In the genomic region with DNA sequence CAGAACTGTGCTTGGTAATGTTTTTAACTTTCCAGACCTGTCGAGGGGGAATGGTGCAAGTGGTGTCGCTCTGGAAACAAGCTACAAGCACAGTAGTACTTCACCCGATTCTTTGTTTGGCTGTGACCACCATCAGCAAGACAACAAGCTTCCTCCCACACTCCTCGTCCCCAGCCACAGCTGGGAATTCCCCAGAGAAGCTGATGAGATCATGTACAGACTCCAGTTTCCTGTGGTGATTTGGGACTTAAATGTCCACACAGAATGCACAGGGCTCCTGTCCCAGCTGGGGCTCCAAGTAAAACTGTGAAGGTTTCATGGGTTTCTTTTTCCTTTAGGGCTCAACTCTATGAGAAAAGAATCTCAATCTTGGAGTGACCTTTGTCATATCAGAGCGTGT, we compare ENCODE assay signal across 13 mouse cellular contexts. TPM values are rescaled to one million over a fixed set of nuclear protein-coding genes. Genes with fewer than 3 reads are reported as not detected.
DNase-seq lines count a peak whose midpoint lies in the region; ATAC-seq and TF ChIP-seq lines count a peak whose summit lies in the region.
"Had no signal": no experiment of that assay in that cellular context is flagged by ENCODE, and none has a peak within 500 bp of the region (broad histone marks: within the 10 kb centered on the region; RNA-seq: fewer than 3 reads in every experiment).

No protein-coding gene starts in this region.

- H3K27ac ChIP-seq in heart, embryonic 11.5 days (ENCODE audit: low read depth, low read length) = no peak overlapping the region
- H3K27ac ChIP-seq in intestine, embryonic 15.5 days = peak overlapping the region; percentile 17; the same call in 1 of the 2 replicates
- H3K27ac ChIP-seq in cerebellum, adult 2 months (ENCODE audit: insufficient read depth, low read length) = no peak overlapping the region
- H3K27ac ChIP-seq: forebrain, embryonic 12.5 days; hindbrain, postnatal 0 days; limb, embryonic 13.5 days had no signal

- no peak overlapping the region for H3K4me3 ChIP-seq in heart, embryonic 11.5 days (ENCODE audit: low read depth, low read length)
- no peak overlapping the region for H3K4me3 ChIP-seq in intestine, embryonic 15.5 days (replicated peaks)
- no peak overlapping the region for H3K4me3 ChIP-seq in cerebellum, adult 2 months (replicated peaks; ENCODE audit: insufficient read depth, low read depth, low read length)
- H3K4me3 ChIP-seq: forebrain, embryonic 12.5 days; limb, embryonic 13.5 days had no signal

- no peak for TF ChIP-seq CTCF in cerebellum, adult 2 months (IDR thresholded peaks at IDR 0.05; ENCODE audit: borderline replicate concordance, insufficient read depth, low read depth, low read length)

- DNase-seq in heart, adult 11 months = peak; percentile 98
- DNase-seq in gastrocnemius, adult 8-10 months (ENCODE audit: low spot score in 2 of 2) = peak; percentile 8 to 16
- peak; percentile 43 for DNase-seq in lung, postnatal 25 days (ENCODE audit: low spot score)
- DNase-seq in cerebellum, adult 11-12 months = no peak
- DNase-seq in retina, embryonic 14.5 days (ENCODE audit: low spot score) = no peak
- DNase-seq in cerebellum, adult 2 months = no peak
- DNase-seq: cerebellum, postnatal 36 days had no signal

- no peaks in the 10 kb centered on the region for H3K36me3 ChIP-seq in heart, embryonic 11.5 days (ENCODE audit: control insufficient read depth, insufficient read depth, low read length)
- H3K36me3 ChIP-seq in intestine, embryonic 15.5 days = no peaks in the 10 kb centered on the region
- H3K36me3 ChIP-seq: forebrain, embryonic 12.5 days; limb, embryonic 13.5 days had no signal

- TF ChIP-seq POLR2A in cerebellum, adult 2 months (IDR thresholded peaks at IDR 0.05; ENCODE audit: borderline replicate concordance, insufficient read depth, low read length) = no peak

- WGBS in heart, embryonic 11.5 days (ENCODE audit: insufficient replicate concordance) = 51% methylated on average over 5 of the region's 5 CpGs
- WGBS in intestine, embryonic 15.5 days = 39% methylated on average over 5 of the region's 5 CpGs
- WGBS in cerebellum, adult 2 months = 55% methylated on average over 5 of the region's 5 CpGs

- H3K27me3 ChIP-seq in heart, embryonic 11.5 days (ENCODE audit: control insufficient read depth, insufficient read depth, low read length) = no peaks in the 10 kb centered on the region
- no peaks in the 10 kb centered on the region for H3K27me3 ChIP-seq in intestine, embryonic 15.5 days (replicated peaks)
- no peaks in the 10 kb centered on the region for H3K27me3 ChIP-seq in cerebellum, adult 2 months (ENCODE audit: control insufficient read depth, insufficient read depth, low read length)
- H3K27me3 ChIP-seq: forebrain, embryonic 12.5 days; limb, embryonic 13.5 days had no signal

- no peaks in the 10 kb centered on the region for H3K9me3 ChIP-seq in heart, embryonic 11.5 days (replicated peaks; ENCODE audit: control insufficient read depth, low read length)
- H3K9me3 ChIP-seq in intestine, embryonic 15.5 days = no peaks in the 10 kb centered on the region
- H3K9me3 ChIP-seq: forebrain, embryonic 12.5 days; limb, embryonic 13.5 days had no signal

- H3K4me1 ChIP-seq in heart, embryonic 11.5 days (ENCODE audit: control insufficient read depth, insufficient read depth, low read length) = 0 out of 2 replicates have a peak, but pooled peaks cover 4% of the 10 kb centered on the region
- H3K4me1 ChIP-seq in intestine, embryonic 15.5 days (replicated peaks) = 0 out of 2 replicates have a peak, but pooled peaks cover 4% of the 10 kb centered on the region
- no peaks in the 10 kb centered on the region for H3K4me1 ChIP-seq in cerebellum, adult 2 months (ENCODE audit: control insufficient read depth, insufficient read depth, low read length)

- H3K4me2 ChIP-seq in heart, embryonic 11.5 days = no peak overlapping the region
- H3K4me2 ChIP-seq in intestine, embryonic 15.5 days (replicated peaks) = no peak overlapping the region
- H3K4me2 ChIP-seq: forebrain, embryonic 12.5 days; limb, embryonic 13.5 days had no signal

- no peak overlapping the region for H3K9ac ChIP-seq in heart, embryonic 11.5 days (ENCODE audit: low read depth, low read length)
- no peak overlapping the region for H3K9ac ChIP-seq in intestine, embryonic 15.5 days
- H3K9ac ChIP-seq: forebrain, embryonic 12.5 days; limb, embryonic 13.5 days had no signal

- no peak for ATAC-seq in heart, embryonic 11.5 days (replicated peaks; ENCODE audit: insufficient number of reproducible peaks, low FRiP score, low TSS enrichment)
- 0 out of 2 replicates have a peak, but pooled peaks have one; percentile 51 for ATAC-seq in intestine, embryonic 15.5 days
- ATAC-seq: hindbrain, postnatal 0 days; midbrain, embryonic 16.5 days had no signal

RNA-seq across cellular contexts. Expression of a gene that starts 28.9 kb away (rescaled TPM):
- polyA plus RNA-seq in heart, embryonic 11.5 days (2014; fragmentation: Nextera tagmentation; extraction: Ambion mirVana) = 15.3 and 25.2 TPM in 2 replicates
- 1 to 10 TPM; 1.5 to 2.2 (median 2.1) TPM for total RNA-seq in gastrocnemius, adult 8-10 months (2022)
- 16.3 and 17.0 TPM in 2 replicates for polyA plus RNA-seq in intestine, embryonic 15.5 days (2015; fragmentation: Nextera tagmentation; extraction: Ambion mirVana)
- 7.8 and 8.6 TPM in 2 replicates for polyA plus RNA-seq in cerebellum, adult 2 months (2012; rRNA removed)

Comparison
In these comparisons a context has a peak if more than half of its experiments do, and no peak if none do; other contexts are left out.
1. DNase-seq: peak in heart, adult 11 months (single experiment), gastrocnemius, adult 8-10 months (2 of 2) and lung, postnatal 25 days (single experiment); none in cerebellum, adult 11-12 months (single experiment), retina, embryonic 14.5 days (single experiment) and cerebellum, adult 2 months (0 of 2).